In the genomic region with DNA sequence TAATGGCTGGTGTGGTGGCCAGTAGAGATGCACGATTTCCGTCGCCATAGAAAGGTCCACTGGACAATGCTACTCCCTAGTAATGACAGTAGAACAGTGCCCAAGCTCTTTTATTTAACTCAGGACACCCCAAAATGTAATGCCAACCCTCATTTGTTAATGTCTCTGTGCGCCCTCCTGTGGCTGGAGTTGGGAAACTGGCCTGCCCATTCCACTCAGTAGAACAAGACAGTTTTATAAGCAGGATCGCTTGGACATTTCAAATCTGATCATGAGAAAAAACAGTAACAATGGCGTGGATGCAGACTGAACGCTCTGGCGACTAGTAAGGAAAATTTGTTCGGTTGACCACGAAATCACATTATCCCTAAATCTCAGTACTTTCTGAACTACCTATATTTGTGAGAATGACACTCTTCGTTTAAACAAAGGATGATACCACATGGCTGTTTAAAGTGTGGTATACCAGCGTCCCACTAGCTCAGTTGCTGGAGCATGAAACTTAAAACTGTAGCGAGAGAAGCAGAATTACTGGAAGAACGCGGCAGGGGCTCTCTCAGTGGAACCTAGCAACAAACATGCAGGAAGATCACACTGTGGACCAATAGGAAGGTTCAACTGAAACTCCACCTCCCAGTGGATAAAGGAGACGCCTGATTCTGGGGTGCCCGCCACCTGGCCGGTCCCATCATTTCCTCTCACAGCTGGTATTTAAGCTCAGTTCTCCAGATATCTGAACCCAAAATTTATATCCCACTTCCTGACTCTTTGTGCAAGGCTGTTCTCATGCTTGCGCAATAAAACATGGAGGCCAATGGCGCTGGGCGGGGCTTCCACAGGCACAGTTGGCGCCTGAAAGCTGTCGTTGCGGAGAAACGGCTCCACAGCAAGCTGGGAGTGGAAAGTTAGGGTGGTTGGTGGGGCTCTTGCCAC, we compare ENCODE assay signal across 8 mouse cellular contexts. TPM values are rescaled to one million over a fixed set of nuclear protein-coding genes. Genes with fewer than 3 reads are reported as not detected.
DNase-seq lines count a peak whose midpoint lies in the region; ATAC-seq and TF ChIP-seq lines count a peak whose summit lies in the region.

No protein-coding gene starts in this region.

- H3K4me1 ChIP-seq in forebrain, embryonic 15.5 days, result no peaks in the 10 kb centered on the region
- peaks cover 6% of the 10 kb centered on the region; the same call in 1 of the 2 replicates for H3K4me1 ChIP-seq in liver, embryonic 16.5 days (ENCODE audit: control insufficient read depth, low read depth, low read length)
- H3K4me1 ChIP-seq in neural tube, embryonic 11.5 days (ENCODE audit: control insufficient read depth, insufficient read depth, low read length), result no peaks in the 10 kb centered on the region
- no peaks in the 10 kb centered on the region for H3K4me1 ChIP-seq in stomach, postnatal 0 days (replicated peaks; ENCODE audit: control insufficient read depth, insufficient read depth)

- peak; percentile 40 for DNase-seq in ES-CJ7 (ENCODE audit: low read depth, low spot score)
- DNase-seq in cerebellum, adult 11 months, result peak; percentile 63
- DNase-seq in heart, postnatal 25 days (ENCODE audit: low spot score), result peak; percentile 41
- peak; percentile 65 for DNase-seq in layer of hippocampus, adult 11-12 months (ENCODE audit: low spot score)
- peak; percentile 67 for DNase-seq in neural tube, embryonic 11.5 days (ENCODE audit: low spot score)
- DNase-seq in stomach, postnatal 0 days (ENCODE audit: low spot score), result peak; percentile 66

- peak overlapping the region; percentile 45 for H3K9ac ChIP-seq in forebrain, embryonic 15.5 days (replicated peaks)
- peak overlapping the region; percentile 64 for H3K9ac ChIP-seq in liver, embryonic 16.5 days (ENCODE audit: low read depth, low read length)
- H3K9ac ChIP-seq in neural tube, embryonic 11.5 days (ENCODE audit: low read length), result peak overlapping the region; percentile 51
- H3K9ac ChIP-seq in stomach, postnatal 0 days (ENCODE audit: low read length), result peak overlapping the region; percentile 50; the same call in 1 of the 2 replicates

- H3K27ac ChIP-seq in forebrain, embryonic 15.5 days (replicated peaks), result peak overlapping the region; percentile 92
- peak overlapping the region; percentile 89 for H3K27ac ChIP-seq in liver, embryonic 16.5 days (ENCODE audit: low read length)
- H3K27ac ChIP-seq in neural tube, embryonic 11.5 days (ENCODE audit: low read depth, low read length), result peak overlapping the region; percentile 56; the same call in 1 of the 2 replicates
- H3K27ac ChIP-seq in stomach, postnatal 0 days (replicated peaks), result peak overlapping the region; percentile 90

- H3K9me3 ChIP-seq in forebrain, embryonic 15.5 days, result no peaks in the 10 kb centered on the region
- H3K9me3 ChIP-seq in liver, embryonic 16.5 days (replicated peaks; ENCODE audit: control insufficient read depth, low read length), result no peaks in the 10 kb centered on the region
- no peaks in the 10 kb centered on the region for H3K9me3 ChIP-seq in neural tube, embryonic 11.5 days (ENCODE audit: control insufficient read depth, low read length)
- no peaks in the 10 kb centered on the region for H3K9me3 ChIP-seq in stomach, postnatal 0 days (ENCODE audit: control insufficient read depth, low read length)

- 22% methylated on average over 25 of the region's 25 CpGs for WGBS in forebrain, embryonic 15.5 days
- WGBS in liver, embryonic 16.5 days (ENCODE audit: insufficient replicate concordance), result 24% methylated on average over 25 of the region's 25 CpGs
- 26% methylated on average over 25 of the region's 25 CpGs for WGBS in neural tube, embryonic 11.5 days
- 23% methylated on average over 25 of the region's 25 CpGs for WGBS in stomach, postnatal 0 days

- TF ChIP-seq EP300 in stomach, postnatal 0 days (optimal IDR thresholded peaks at IDR 0.05), result no peak

- H3K36me3 ChIP-seq in forebrain, embryonic 15.5 days, result no peaks in the 10 kb centered on the region
- no peaks in the 10 kb centered on the region for H3K36me3 ChIP-seq in liver, embryonic 16.5 days (ENCODE audit: control insufficient read depth, insufficient read depth)
- no peaks in the 10 kb centered on the region for H3K36me3 ChIP-seq in neural tube, embryonic 11.5 days (ENCODE audit: control insufficient read depth, insufficient read depth, low read length)
- no peaks in the 10 kb centered on the region for H3K36me3 ChIP-seq in stomach, postnatal 0 days (ENCODE audit: control insufficient read depth, insufficient read depth, low read length)

- intact Hi-C loops in heart, postnatal 25 days (cut with DNase I), result loop anchor here (10.0 kb wide), 1 partner anchor 210 kb away; no protein-coding TSS in a partner anchor

- peak overlapping the region; percentile 50 for H3K4me2 ChIP-seq in forebrain, embryonic 15.5 days (replicated peaks)
- H3K4me2 ChIP-seq in liver, embryonic 16.5 days (ENCODE audit: low read depth, low read length), result peak overlapping the region; percentile 79
- H3K4me2 ChIP-seq in neural tube, embryonic 11.5 days (ENCODE audit: low read depth), result peak overlapping the region; percentile 49
- H3K4me2 ChIP-seq in stomach, postnatal 0 days (replicated peaks; ENCODE audit: low read depth), result peak overlapping the region; percentile 42

- TF ChIP-seq CTCF in stomach, postnatal 0 days (IDR thresholded peaks at IDR 0.05; ENCODE audit: low read depth), result peak; percentile 72

- no peaks in the 10 kb centered on the region for H3K27me3 ChIP-seq in forebrain, embryonic 15.5 days
- H3K27me3 ChIP-seq in liver, embryonic 16.5 days (ENCODE audit: control insufficient read depth, insufficient read depth, low read depth, low read length), result no peaks in the 10 kb centered on the region
- no peaks in the 10 kb centered on the region for H3K27me3 ChIP-seq in neural tube, embryonic 11.5 days (ENCODE audit: control insufficient read depth, insufficient read depth, low read length)
- H3K27me3 ChIP-seq in stomach, postnatal 0 days (ENCODE audit: control insufficient read depth, insufficient read depth, low read length), result no peaks in the 10 kb centered on the region

- H3K4me3 ChIP-seq in forebrain, embryonic 15.5 days, result peak overlapping the region; percentile 49
- H3K4me3 ChIP-seq in liver, embryonic 16.5 days (ENCODE audit: low read depth, low read length), result peak overlapping the region; percentile 69
- H3K4me3 ChIP-seq in neural tube, embryonic 11.5 days (ENCODE audit: low read depth, low read length), result peak overlapping the region; percentile 33
- H3K4me3 ChIP-seq in stomach, postnatal 0 days (ENCODE audit: low read depth, low read length), result peak overlapping the region; percentile 34

- ATAC-seq in forebrain, embryonic 15.5 days (replicated peaks), result peak; percentile 94
- ATAC-seq in liver, embryonic 16.5 days (ENCODE audit: low read depth), result peak; percentile 83
- ATAC-seq in neural tube, embryonic 11.5 days (ENCODE audit: insufficient read depth, low FRiP score, low TSS enrichment), result peak; percentile 82
- peak; percentile 85 for ATAC-seq in stomach, postnatal 0 days (ENCODE audit: low FRiP score, low TSS enrichment)

RNA-seq across cellular contexts. Expression of a gene that starts 24.9 kb away (rescaled TPM):
- polyA plus RNA-seq in forebrain, embryonic 15.5 days (2015; fragmentation: Nextera tagmentation; extraction: Ambion mirVana), result 229 and 233 TPM in 2 replicates
- total RNA-seq in heart, postnatal 25 days (2021), result 100 to 1,000 TPM; 154 to 168 TPM
- polyA plus RNA-seq in liver, embryonic 16.5 days (2015; fragmentation: Nextera tagmentation; extraction: Ambion mirVana), result 354 and 355 TPM in 2 replicates
- polyA plus RNA-seq in neural tube, embryonic 11.5 days (2014; fragmentation: Nextera tagmentation; extraction: Ambion mirVana), result 325 and 326 TPM in 2 replicates
- 269 and 276 TPM in 2 replicates for polyA plus RNA-seq in stomach, postnatal 0 days (2015; fragmentation: Nextera tagmentation; extraction: Ambion mirVana)

Comparison
In these comparisons a context has a peak if more than half of its experiments do, and no peak if none do; other contexts are left out.
1. Peak in every context shown above with its lines: DNase-seq, ATAC-seq, H3K4me3 ChIP-seq and H3K27ac ChIP-seq.